Mouse (Mus musculus): Measurements from ENCODE around the gene B3galt6.

DNA sequence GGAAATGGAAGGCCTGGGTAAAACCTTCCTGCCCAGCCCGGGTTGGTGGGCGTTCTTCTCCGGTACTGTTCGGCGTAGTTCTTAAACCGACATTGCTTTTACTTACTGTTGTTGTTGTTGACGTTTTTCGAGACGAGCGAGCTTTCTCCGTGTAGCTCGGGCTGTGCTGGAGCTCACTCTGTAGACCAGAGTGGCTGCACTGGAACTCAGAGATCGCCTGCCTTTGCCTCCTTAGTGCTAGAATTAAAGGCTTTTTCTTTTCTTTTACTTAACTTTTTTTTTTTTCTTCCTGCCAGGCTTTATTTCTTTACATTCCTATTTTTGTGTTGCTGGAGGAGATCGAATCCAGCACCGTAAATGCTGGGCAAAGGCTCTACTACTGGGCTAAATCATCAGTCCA, 1.2 kb upstream of the B3galt6 start:
- no peak for TF ChIP-seq POLR2A (IDR thresholded peaks at IDR 0.05; ENCODE audit: extremely low read depth, insufficient read depth, low read length)
- no peak for TF ChIP-seq CTCF (IDR thresholded peaks at IDR 0.05; ENCODE audit: low read depth, low read length)

Measured in liver, adult 2 months (tissue).